Mouse (Mus musculus): ENCODE data around the gene Nfatc3.

GRCm38 (mm10) chr8:106169017-106169933, 110.6 kb downstream of the Nfatc3 start:
- TF ChIP-seq CTCF (IDR thresholded peaks at IDR 0.05; ENCODE audit: control insufficient read depth, insufficient read depth, insufficient read length) (no peak), MAX (IDR thresholded peaks at IDR 0.05) (peak; percentile 1), MYOD1 (IDR thresholded peaks at IDR 0.05; ENCODE audit: control insufficient read depth, insufficient read length, low read depth) (no peak)

All from C2C12 (cell line).